Mouse (Mus musculus) liver, embryonic 11.5 days (tissue): ENCODE results near the gene Slc45a3. TPM values are rescaled to one million over a fixed set of nuclear protein-coding genes. Genes with fewer than 3 reads are reported as not detected.

ENCODE experiments used
- ATAC-seq: fragments of 200-750 bp; cut with Nextera tagmentation; replicated peaks from 2 replicates; pipeline ENCODE4 v1.8.0; 2017; ENCODE audit warnings: moderate number of reproducible peaks, mild to moderate bottlenecking, moderate TSS enrichment, moderate library complexity; ENCODE audit not compliant: low FRiP score
- DNase-seq: peaks from one replicate; pipeline ENCODE4 v3.0.0-alpha.2; 2017; ENCODE audit warnings: low spot score
- H3K27ac ChIP-seq: fragments of 300-500 bp; sonication (generic); 2 replicates; pipeline ENCODE4 v1.5.1; 2014; ENCODE audit warnings: mild to moderate bottlenecking, low read depth, low read length, control low read depth
- H3K27me3 ChIP-seq: fragments of 300-500 bp; sonication (generic); replicated peaks from 2 replicates; pipeline ENCODE4 v1.6.1; 2014; ENCODE audit warnings: low read length, mixed read lengths; ENCODE audit not compliant: control insufficient read depth, insufficient read depth
- H3K36me3 ChIP-seq: fragments of 300-500 bp; sonication (generic); 2 replicates; pipeline ENCODE4 v1.6.1; 2014; ENCODE audit warnings: mild to moderate bottlenecking, low read length, moderate library complexity, mixed read lengths; ENCODE audit not compliant: control insufficient read depth, insufficient read depth
- H3K4me1 ChIP-seq: fragments of 300-500 bp; sonication (generic); replicated peaks from 2 replicates; pipeline ENCODE4 v1.6.1; 2014; ENCODE audit warnings: low read length, mixed read lengths; ENCODE audit not compliant: control insufficient read depth, insufficient read depth
- H3K4me2 ChIP-seq: fragments of 300-500 bp; sonication (generic); 2 replicates; pipeline ENCODE4 v1.6.1; 2014; ENCODE audit warnings: mild to moderate bottlenecking, control low read depth, moderate library complexity
- H3K4me3 ChIP-seq: fragments of 300-500 bp; sonication (generic); 2 replicates; pipeline ENCODE4 v1.5.1; 2014; ENCODE audit warnings: low read depth, low read length, control low read depth
- H3K9ac ChIP-seq: fragments of 300-500 bp; sonication (generic); 2 replicates; pipeline ENCODE4 v1.6.1; 2014; ENCODE audit warnings: low read depth, low read length, control low read depth
- H3K9me3 ChIP-seq: fragments of 300-500 bp; sonication (generic); 2 replicates; pipeline ENCODE4 v1.6.1; 2016; ENCODE audit warnings: low read length, inconsistent platforms, mixed read lengths; ENCODE audit not compliant: control insufficient read depth
- WGBS: fragments of 180-500 bp; shearing (Covaris S2); extraction: QIAGEN DNeasy Blood & Tissue Kit; methylation state at CpG from one replicate; pipeline ENCODE4 v1.1.7; 2014; 5-methylcytosine and 5-hydroxymethylcytosine counted together
- polyA plus RNA-seq: library from polyadenylated mRNA; unstranded; fragments of >200 nt; fragmentation: Nextera tagmentation; extraction: Ambion mirVana; gene quantifications from 2 replicates; pipeline ENCODE4 v1.2.1, GENCODE M21; 2014

The Slc45a3 gene
- polyA plus RNA-seq, 1 experiment from 2014 or later, result 3.8 TPM

GRCm38 (mm10) chr1:131942621-131943590 is 19.9 kb upstream of the Slc45a3 start:
- ATAC-seq, result no peak
- no peaks in the 10 kb centered on the region for H3K9me3 ChIP-seq
- no peaks in the 10 kb centered on the region; the same call in 1 of the 2 replicates for H3K36me3 ChIP-seq
- no peak overlapping the region for H3K9ac ChIP-seq
- no peak overlapping the region for H3K4me3 ChIP-seq
- no peak for DNase-seq
- H3K4me2 ChIP-seq, result no peak overlapping the region
- H3K27ac ChIP-seq, result no peak overlapping the region
- H3K4me1 ChIP-seq, result peaks cover 14% of the 10 kb centered on the region
- H3K27me3 ChIP-seq, result no peaks in the 10 kb centered on the region
- 36% methylated on average over 16 of the region's 16 CpGs for WGBS

DNA sequence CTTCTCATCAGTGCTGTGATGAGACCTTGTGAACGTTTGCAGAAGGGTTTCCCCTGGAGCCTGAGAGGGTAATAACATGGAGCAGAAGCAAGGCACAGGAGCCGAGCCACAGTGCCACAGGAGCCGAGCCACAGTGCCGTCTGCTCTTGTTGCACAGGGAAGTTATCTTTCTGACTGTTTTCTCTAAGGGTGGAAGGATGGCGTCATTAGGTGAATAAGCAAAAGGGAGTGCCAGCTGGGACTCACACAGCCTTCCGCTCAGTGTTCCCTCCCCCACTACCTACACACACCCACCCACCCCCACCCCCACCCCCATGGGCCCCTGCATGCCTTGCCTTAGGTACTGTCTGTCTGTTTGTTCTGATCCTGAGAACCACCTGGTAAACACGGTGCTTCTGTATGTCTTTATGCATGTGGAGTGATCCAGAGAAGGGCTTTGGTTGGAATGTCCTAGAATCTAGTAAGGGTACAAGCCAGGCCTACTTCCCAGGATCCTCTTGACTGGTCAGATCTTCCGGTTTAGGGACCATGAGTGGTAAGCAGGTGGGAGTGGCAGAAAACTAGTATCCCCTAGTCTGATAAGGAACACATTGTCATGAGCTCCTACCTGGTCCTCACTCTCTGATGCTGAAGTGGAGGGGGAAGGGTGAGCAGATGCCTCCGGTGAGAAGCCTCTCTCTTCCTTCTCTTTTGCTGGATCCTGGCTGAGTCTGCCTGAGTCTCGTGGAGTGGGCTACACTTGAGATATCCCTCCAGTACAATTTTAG is 16.9 kb upstream of the Slc45a3 start:
- Histone ChIP-seq H3K9me3 (no peaks in the 10 kb centered on the region), H3K4me1 (peaks cover 14% of the 10 kb centered on the region), H3K27me3 (no peaks in the 10 kb centered on the region), H3K4me3 (no peak overlapping the region), H3K4me2 (no peak overlapping the region), H3K27ac (no peak overlapping the region), H3K9ac (no peak overlapping the region), H3K36me3 (no peaks in the 10 kb centered on the region)
- ATAC-seq, result no peak; the same call in 1 of the 2 replicates
- WGBS, result 35% methylated on average over 10 of the region's 10 CpGs
- no peak for DNase-seq

DNA sequence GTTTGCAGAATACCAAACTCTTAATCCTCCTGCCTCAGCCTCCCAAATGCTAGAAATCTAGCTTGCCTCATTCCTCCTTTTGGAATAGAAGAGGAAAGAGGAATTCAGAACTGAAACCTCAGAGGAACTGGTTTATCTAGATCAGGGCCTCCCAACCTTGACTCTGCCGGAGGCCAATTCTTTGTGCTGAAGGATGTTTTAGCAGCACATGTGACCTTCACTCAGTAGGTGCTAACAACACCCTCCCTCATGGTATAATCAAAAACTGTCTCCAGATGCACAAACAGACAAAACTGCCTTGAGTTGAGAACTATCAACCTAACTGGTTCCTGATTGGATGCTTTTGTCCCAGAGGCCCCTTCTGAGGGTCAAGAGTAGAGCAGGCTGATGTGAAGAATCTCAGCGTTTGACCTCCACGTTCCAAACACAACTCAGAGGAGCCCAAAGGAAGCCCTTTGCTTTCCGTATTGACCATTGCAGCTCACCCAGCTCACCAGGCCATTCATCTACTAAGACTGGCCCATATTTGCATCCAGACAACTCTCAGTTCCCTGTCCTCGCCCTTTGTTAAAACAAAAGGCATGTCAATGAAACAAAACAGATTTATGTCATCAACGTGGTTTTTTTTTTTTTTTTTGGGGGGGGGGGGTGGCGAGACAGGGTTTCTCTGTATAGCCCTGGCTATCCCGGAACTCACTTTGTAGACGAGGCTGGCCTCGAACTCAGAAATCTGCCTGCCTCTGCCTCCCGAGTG is 16.1 kb upstream of the Slc45a3 start:
- WGBS, result 75% methylated on average over 11 of the region's 11 CpGs
- H3K27ac ChIP-seq, result no peak overlapping the region

GRCm38 (mm10) chr1:131947997-131948525 is 14.7 kb upstream of the Slc45a3 start:
- H3K4me2 ChIP-seq, result no peak overlapping the region
- no peak for ATAC-seq
- no peak overlapping the region for H3K9ac ChIP-seq
- H3K9me3 ChIP-seq, result no peaks in the 10 kb centered on the region
- H3K36me3 ChIP-seq, result no peaks in the 10 kb centered on the region
- no peak for DNase-seq
- H3K4me1 ChIP-seq, result peaks cover 6% of the 10 kb centered on the region
- WGBS, result 30% methylated on average over 1 of the region's 1 CpGs
- H3K4me3 ChIP-seq, result no peak overlapping the region
- H3K27ac ChIP-seq, result no peak overlapping the region
- no peaks in the 10 kb centered on the region for H3K27me3 ChIP-seq

More for the DNA sequence above, 16.1 kb upstream of the Slc45a3 start:
- H3K27me3 ChIP-seq, result no peaks in the 10 kb centered on the region
- no peak overlapping the region for H3K9ac ChIP-seq
- no peaks in the 10 kb centered on the region for H3K36me3 ChIP-seq
- ATAC-seq (no peak), DNase-seq (no peak)
- H3K4me2 ChIP-seq, result no peak overlapping the region
- H3K4me3 ChIP-seq, result no peak overlapping the region
- H3K9me3 ChIP-seq, result no peaks in the 10 kb centered on the region
- H3K4me1 ChIP-seq, result peaks cover 14% of the 10 kb centered on the region

- H3K9ac ChIP-seq, result no peak overlapping the region
- no peak overlapping the region for H3K4me2 ChIP-seq
- WGBS, result 59% methylated on average over 12 of the region's 12 CpGs
- no peak overlapping the region for H3K4me3 ChIP-seq
- no peaks in the 10 kb centered on the region for H3K9me3 ChIP-seq
- DNase-seq (no peak), ATAC-seq (no peak)
- H3K27me3 ChIP-seq, result peaks cover 11% of the 10 kb centered on the region; the same call in 1 of the 2 replicates
- H3K36me3 ChIP-seq, result no peaks in the 10 kb centered on the region
- no peak overlapping the region for H3K27ac ChIP-seq
- peaks cover 7% of the 10 kb centered on the region; the same call in 1 of the 2 replicates for H3K4me1 ChIP-seq
These were observed 8.4 kb upstream of the Slc45a3 start for GRCm38 (mm10) chr1:131954242-131954865.

DNA sequence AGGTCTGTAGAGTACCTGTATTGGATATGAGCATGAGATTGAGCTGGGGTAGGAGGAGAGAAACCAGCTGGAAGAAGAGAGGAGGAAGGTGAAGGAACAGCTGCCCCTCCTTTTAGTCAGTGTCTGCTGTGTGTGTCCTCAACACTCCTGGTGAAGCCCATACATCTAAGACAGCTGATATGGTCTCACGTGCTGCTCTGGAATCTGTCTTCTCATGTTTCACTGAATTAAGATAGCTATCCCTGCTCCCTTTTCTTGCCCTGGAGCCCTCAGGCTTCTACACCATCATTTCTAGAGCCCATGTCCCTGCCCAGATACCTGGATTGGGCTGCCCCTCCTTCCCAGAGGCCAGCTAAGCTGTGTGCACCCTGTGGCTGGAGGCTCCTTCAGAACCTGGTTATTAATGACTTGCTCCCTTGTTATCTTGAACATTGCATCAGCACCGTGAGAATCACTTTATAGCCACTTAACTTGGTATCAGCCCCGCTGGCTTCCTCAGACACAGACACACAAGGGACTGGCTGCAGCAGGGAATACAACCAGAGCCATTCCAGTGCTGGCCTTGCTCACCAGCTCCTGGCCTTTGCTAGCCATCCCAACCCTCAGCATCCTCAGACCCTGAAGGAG is 7.5 kb upstream of the Slc45a3 start:
- Histone ChIP-seq H3K27me3 (peaks cover 14% of the 10 kb centered on the region), H3K4me3 (no peak overlapping the region), H3K36me3 (no peaks in the 10 kb centered on the region), H3K4me1 (peaks cover 7% of the 10 kb centered on the region; the same call in 1 of the 2 replicates), H3K4me2 (no peak overlapping the region), H3K27ac (no peak overlapping the region), H3K9me3 (no peaks in the 10 kb centered on the region), H3K9ac (no peak overlapping the region)
- ATAC-seq (no peak), DNase-seq (no peak)
- WGBS, result 45% methylated on average over 3 of the region's 3 CpGs

- WGBS, result 70% methylated on average over 5 of the region's 5 CpGs
- peaks cover 28% of the 10 kb centered on the region for H3K27me3 ChIP-seq
These were observed 5.4 kb upstream of the Slc45a3 start for GRCm38 (mm10) chr1:131957416-131957815.

More at GRCm38 (mm10) chr1:131957416-131957815, 5.4 kb upstream of the Slc45a3 start:
- Histone ChIP-seq H3K27ac (no peak overlapping the region), H3K36me3 (no peaks in the 10 kb centered on the region), H3K9me3 (no peaks in the 10 kb centered on the region), H3K4me1 (peaks cover 7% of the 10 kb centered on the region; the same call in 1 of the 2 replicates), H3K4me2 (no peak overlapping the region), H3K9ac (no peak overlapping the region), H3K4me3 (no peak overlapping the region)
- DNase-seq, result no peak
- ATAC-seq, result no peak
